Mouse (Mus musculus): ENCODE measurements around the gene Slc2a6. TPM values are rescaled to one million over a fixed set of nuclear protein-coding genes. Genes with fewer than 3 reads are reported as not detected.

The Slc2a6 gene
- polyA plus RNA-seq (2015; fragmentation: Nextera tagmentation; extraction: Ambion mirVana): 5.2 TPM in 2 replicates

GRCm38 (mm10) chr2:27027618-27028436, at the start of gene Slc2a6:
Gene Slc2a6, minus strand, starts transcription at chr2:27027998.
- Histone ChIP-seq H3K4me3 (peak within 1 kb of the TSS; percentile 45), H3K9me3 (no peaks in the 10 kb centered on the region), H3K36me3 (no peaks in the 10 kb centered on the region), H3K27me3 (peaks cover 9% of the 10 kb centered on the region; the same call in 1 of the 2 replicates), H3K4me2 (replicated peaks) (peak within 1 kb of the TSS; percentile 73), H3K4me1 (peaks cover 14% of the 10 kb centered on the region), H3K9ac (replicated peaks) (peak within 1 kb of the TSS; percentile 38), H3K27ac (replicated peaks) (no peak within 1 kb of the TSS)
- peak; percentile 99 for ATAC-seq (replicated peaks)
- 2% methylated on average over 38 of the region's 38 CpGs for WGBS

DNA sequence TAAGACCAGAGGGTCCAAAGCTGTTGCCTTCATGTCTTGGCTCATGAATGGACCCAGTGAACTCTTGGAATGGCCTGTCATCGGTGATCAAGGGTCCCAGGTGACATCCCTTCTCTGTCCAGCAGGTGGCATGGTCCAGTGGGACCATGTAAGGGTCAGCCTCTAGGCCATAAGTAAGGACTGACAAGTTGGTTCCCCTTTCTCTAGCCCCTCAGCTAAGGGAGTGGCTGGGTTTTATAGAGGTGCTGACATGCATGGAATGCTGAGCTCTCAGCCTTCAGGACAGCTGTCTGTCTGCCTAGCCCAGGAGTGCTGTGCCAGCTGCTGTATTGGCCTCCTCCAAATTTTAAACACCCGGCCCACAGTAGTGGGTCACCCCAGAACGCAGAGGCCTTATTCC, 47.7 kb upstream of the Slc2a6 start:
- Histone ChIP-seq H3K9me3 (no peaks in the 10 kb centered on the region), H3K27ac (replicated peaks) (no peak overlapping the region), H3K9ac (replicated peaks) (no peak overlapping the region), H3K36me3 (no peaks in the 10 kb centered on the region), H3K4me3 (no peak overlapping the region), H3K4me2 (replicated peaks) (no peak overlapping the region), H3K27me3 (no peaks in the 10 kb centered on the region), H3K4me1 (peaks cover 34% of the 10 kb centered on the region)
- ATAC-seq (replicated peaks): no peak
- WGBS: 74% methylated on average over 3 of the region's 3 CpGs

- Histone ChIP-seq H3K4me3 (no peak overlapping the region), H3K9me3 (no peaks in the 10 kb centered on the region), H3K9ac (replicated peaks) (no peak overlapping the region), H3K36me3 (no peaks in the 10 kb centered on the region), H3K27ac (replicated peaks) (no peak overlapping the region), H3K4me1 (peaks cover 30% of the 10 kb centered on the region), H3K27me3 (no peaks in the 10 kb centered on the region), H3K4me2 (replicated peaks) (no peak overlapping the region)
- WGBS: 84% methylated on average over 4 of the region's 4 CpGs
- ATAC-seq (replicated peaks): no peak
Observed at GRCm38 (mm10) chr2:27074804-27075203, 47.0 kb upstream of the Slc2a6 start.

- peaks cover 16% of the 10 kb centered on the region; the same call in 1 of the 2 replicates for H3K4me1 ChIP-seq
- 85% methylated on average over 4 of the region's 4 CpGs for WGBS
- no peak overlapping the region for H3K4me3 ChIP-seq
- H3K9me3 ChIP-seq: no peaks in the 10 kb centered on the region
- H3K27ac ChIP-seq (replicated peaks): no peak overlapping the region
- H3K36me3 ChIP-seq: no peaks in the 10 kb centered on the region
- no peak for ATAC-seq (replicated peaks)
- no peak overlapping the region for H3K9ac ChIP-seq (replicated peaks)
- no peak overlapping the region for H3K4me2 ChIP-seq (replicated peaks)
- no peaks in the 10 kb centered on the region for H3K27me3 ChIP-seq
Observed at GRCm38 (mm10) chr2:27073407-27073806, 45.6 kb upstream of the Slc2a6 start.

DNA sequence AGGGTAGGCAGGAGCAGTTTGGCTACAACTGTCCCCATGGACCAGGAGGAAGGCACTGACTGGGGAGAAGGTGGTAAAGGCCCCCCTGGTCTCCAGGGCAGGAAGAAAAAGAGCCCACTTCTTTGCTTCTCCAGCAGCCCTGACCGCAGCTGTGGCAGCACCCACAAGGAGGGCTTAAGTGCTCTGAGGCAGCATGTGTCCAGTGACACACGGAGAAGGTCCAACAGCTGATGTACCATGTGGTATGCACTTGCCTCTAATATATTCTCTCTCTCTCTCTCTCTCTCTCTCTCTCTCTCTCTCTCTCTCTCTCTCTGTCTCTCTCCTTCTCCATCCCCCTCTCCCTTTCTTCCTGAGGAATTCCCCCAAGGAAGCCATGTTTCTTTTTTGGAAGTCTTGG, 44.2 kb upstream of the Slc2a6 start, which contains the start of gene Mymk:
Gene Mymk (minus strand): TSS at position 202 of the 400 bp plus-strand sequence.
- H3K27ac ChIP-seq (replicated peaks): no peak within 1 kb of the TSS

GRCm38 (mm10) chr2:27071137-27071536, 43.3 kb upstream of the Slc2a6 start:
- ATAC-seq (replicated peaks): peak; percentile 57
- 6% methylated on average over 4 of the region's 4 CpGs for WGBS
- Histone ChIP-seq H3K4me1 (peaks cover 13% of the 10 kb centered on the region; the same call in 1 of the 2 replicates), H3K4me2 (replicated peaks) (no peak overlapping the region), H3K27me3 (no peaks in the 10 kb centered on the region), H3K27ac (replicated peaks) (no peak overlapping the region), H3K9ac (replicated peaks) (no peak overlapping the region), H3K36me3 (no peaks in the 10 kb centered on the region), H3K4me3 (no peak overlapping the region), H3K9me3 (no peaks in the 10 kb centered on the region)

More for the DNA sequence above, 44.2 kb upstream of the Slc2a6 start, which contains the start of gene Mymk:
- WGBS: 80% methylated on average over 2 of the region's 2 CpGs
- no peak for ATAC-seq (replicated peaks)
- H3K36me3 ChIP-seq: no peaks in the 10 kb centered on the region
- H3K4me2 ChIP-seq (replicated peaks): no peak within 1 kb of the TSS
- H3K9me3 ChIP-seq: no peaks in the 10 kb centered on the region
- H3K9ac ChIP-seq (replicated peaks): no peak within 1 kb of the TSS
- H3K4me1 ChIP-seq: peaks cover 13% of the 10 kb centered on the region; the same call in 1 of the 2 replicates
- H3K27me3 ChIP-seq: no peaks in the 10 kb centered on the region
- no peak within 1 kb of the TSS for H3K4me3 ChIP-seq

GRCm38 (mm10) chr2:27070247-27070813, 42.5 kb upstream of the Slc2a6 start:
- WGBS: 80% methylated on average over 2 of the region's 2 CpGs
- Histone ChIP-seq H3K4me3 (no peak overlapping the region), H3K27ac (replicated peaks) (no peak overlapping the region), H3K4me2 (replicated peaks) (no peak overlapping the region), H3K36me3 (no peaks in the 10 kb centered on the region), H3K9me3 (no peaks in the 10 kb centered on the region), H3K9ac (replicated peaks) (no peak overlapping the region), H3K4me1 (peaks cover 13% of the 10 kb centered on the region; the same call in 1 of the 2 replicates), H3K27me3 (no peaks in the 10 kb centered on the region)
- ATAC-seq (replicated peaks): no peak

DNA sequence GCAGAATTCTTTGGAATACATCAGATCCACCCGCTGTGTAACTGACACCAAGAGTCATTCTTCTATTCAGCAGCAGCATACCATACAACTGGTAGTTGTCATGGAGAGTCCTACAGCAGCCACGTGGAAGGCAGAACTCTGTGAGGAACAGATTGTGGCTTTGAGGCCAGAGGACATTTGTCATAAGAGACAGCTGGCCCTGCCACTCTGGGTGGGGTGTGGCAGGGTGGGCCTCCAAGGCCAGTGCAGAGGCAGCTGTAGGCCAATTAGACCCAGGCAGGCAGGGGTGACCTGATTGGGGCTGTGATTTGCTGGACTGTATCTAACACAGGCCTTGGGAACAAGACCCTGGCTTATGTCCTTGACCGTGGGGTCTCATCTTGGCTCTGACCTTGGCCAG, 41.8 kb upstream of the Slc2a6 start:
- no peak overlapping the region for H3K9ac ChIP-seq (replicated peaks)
- 60% methylated on average over 3 of the region's 3 CpGs for WGBS
- H3K4me2 ChIP-seq (replicated peaks): no peak overlapping the region
- no peaks in the 10 kb centered on the region for H3K27me3 ChIP-seq
- no peaks in the 10 kb centered on the region for H3K36me3 ChIP-seq
- H3K9me3 ChIP-seq: no peaks in the 10 kb centered on the region
- H3K4me3 ChIP-seq: no peak overlapping the region
- H3K4me1 ChIP-seq: peaks cover 13% of the 10 kb centered on the region; the same call in 1 of the 2 replicates
- ATAC-seq (replicated peaks): no peak
- no peak overlapping the region for H3K27ac ChIP-seq (replicated peaks)

GRCm38 (mm10) chr2:27067996-27068395, 40.2 kb upstream of the Slc2a6 start:
- 53% methylated on average over 2 of the region's 2 CpGs for WGBS
- H3K27ac ChIP-seq (replicated peaks): no peak overlapping the region

GRCm38 (mm10) chr2:27067124-27067523, 39.3 kb upstream of the Slc2a6 start:
- H3K9me3 ChIP-seq: no peaks in the 10 kb centered on the region
- H3K9ac ChIP-seq (replicated peaks): no peak overlapping the region
- peaks cover 13% of the 10 kb centered on the region; the same call in 1 of the 2 replicates for H3K4me1 ChIP-seq
- H3K4me2 ChIP-seq (replicated peaks): no peak overlapping the region
- H3K27me3 ChIP-seq: no peaks in the 10 kb centered on the region
- H3K27ac ChIP-seq (replicated peaks): no peak overlapping the region
- no peak overlapping the region for H3K4me3 ChIP-seq
- H3K36me3 ChIP-seq: no peaks in the 10 kb centered on the region
- ATAC-seq (replicated peaks): no peak
- WGBS: 85% methylated on average over 2 of the region's 2 CpGs

More at GRCm38 (mm10) chr2:27067996-27068395, 40.2 kb upstream of the Slc2a6 start:
- Histone ChIP-seq H3K4me2 (replicated peaks) (no peak overlapping the region), H3K9me3 (no peaks in the 10 kb centered on the region), H3K27me3 (no peaks in the 10 kb centered on the region), H3K9ac (replicated peaks) (no peak overlapping the region), H3K4me3 (no peak overlapping the region), H3K36me3 (no peaks in the 10 kb centered on the region), H3K4me1 (peaks cover 13% of the 10 kb centered on the region; the same call in 1 of the 2 replicates)
- ATAC-seq (replicated peaks): no peak

- Histone ChIP-seq H3K4me3 (no peak overlapping the region), H3K4me2 (replicated peaks) (no peak overlapping the region), H3K27me3 (no peaks in the 10 kb centered on the region), H3K9me3 (no peaks in the 10 kb centered on the region), H3K27ac (replicated peaks) (no peak overlapping the region), H3K36me3 (no peaks in the 10 kb centered on the region), H3K9ac (replicated peaks) (no peak overlapping the region), H3K4me1 (peaks cover 3% of the 10 kb centered on the region; the same call in 1 of the 2 replicates)
- ATAC-seq (replicated peaks): no peak
- 80% methylated on average over 9 of the region's 9 CpGs for WGBS
Observed at GRCm38 (mm10) chr2:27059187-27059586, 31.4 kb upstream of the Slc2a6 start.

DNA sequence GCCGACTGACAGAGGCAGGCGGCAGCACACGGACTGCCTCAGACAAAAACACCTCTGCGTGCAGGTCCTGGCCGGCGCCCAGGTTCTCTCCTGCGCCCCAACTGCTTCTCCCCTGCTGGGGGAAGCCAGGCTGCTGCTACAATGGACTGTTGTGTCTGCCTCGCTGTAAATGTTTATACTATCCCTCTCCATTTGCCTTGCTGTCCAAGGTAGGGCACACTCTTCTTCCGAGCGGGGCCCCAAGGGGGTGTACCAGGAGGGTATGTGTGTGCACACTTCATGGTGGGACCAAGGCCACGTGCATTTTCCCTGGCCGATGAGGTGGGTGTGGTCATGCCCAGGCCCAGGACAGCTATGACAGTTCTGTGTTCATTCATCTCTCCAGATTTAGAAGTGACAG, 31.0 kb upstream of the Slc2a6 start:
- no peak for ATAC-seq (replicated peaks)
- H3K36me3 ChIP-seq: no peaks in the 10 kb centered on the region
- H3K4me2 ChIP-seq (replicated peaks): no peak overlapping the region
- no peaks in the 10 kb centered on the region for H3K9me3 ChIP-seq
- peaks cover 3% of the 10 kb centered on the region; the same call in 1 of the 2 replicates for H3K4me1 ChIP-seq
- WGBS: 50% methylated on average over 12 of the region's 12 CpGs
- no peaks in the 10 kb centered on the region for H3K27me3 ChIP-seq
- no peak overlapping the region for H3K9ac ChIP-seq (replicated peaks)
- H3K27ac ChIP-seq (replicated peaks): no peak overlapping the region
- H3K4me3 ChIP-seq: no peak overlapping the region

Measured in forebrain, embryonic 15.5 days (tissue).